Mouse (Mus musculus): ENCODE results near the gene Cdh18. TPM values are rescaled to one million over a fixed set of nuclear protein-coding genes. Genes with fewer than 3 reads are reported as not detected.
"Not testable (repeated sequence)": the region's sequence is repeated elsewhere in the genome, so short reads cannot be mapped to it uniquely, and the experiment has no call there.

Gene Cdh18
- polyA plus RNA-seq, 1 experiment from 2014 or later, result not detected

- H3K36me3 ChIP-seq (ENCODE audit: inconsistent target), result no peaks in the 10 kb centered on the region
- H3K27ac ChIP-seq, result no peak overlapping the region
- 83% methylated on average over 5 of the region's 5 CpGs for WGBS (ENCODE audit: missing documents)
- H3K79me2 ChIP-seq (ENCODE audit: inconsistent target), result no peaks in the 10 kb centered on the region
- H3K4me3 ChIP-seq (ENCODE audit: inconsistent target), result no peak overlapping the region
These were observed 625.8 kb downstream of the Cdh18 start for GRCm38 (mm10) chr15:23174623-23175022.

DNA sequence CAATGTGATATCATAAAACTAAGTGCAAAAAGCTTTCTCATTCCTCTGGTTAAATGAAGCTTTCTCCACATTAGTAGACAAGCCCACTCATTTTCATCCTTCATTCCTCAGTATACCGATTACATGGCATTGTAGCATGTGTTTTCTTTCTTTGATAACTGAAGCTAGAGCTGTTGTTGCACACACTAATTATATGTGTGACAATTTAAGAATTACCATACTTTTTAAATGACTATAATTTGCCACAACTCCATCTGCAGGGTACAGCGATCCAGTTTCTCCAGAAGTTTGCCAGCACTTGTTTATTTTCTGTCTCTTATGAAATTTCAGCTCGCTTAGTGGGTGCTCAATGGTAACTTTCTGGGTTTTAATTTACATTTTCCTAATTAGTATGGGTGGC is 663.2 kb downstream of the Cdh18 start:
- 89% methylated on average over 3 of the region's 3 CpGs for WGBS (ENCODE audit: missing documents)
- H3K36me3 ChIP-seq (ENCODE audit: inconsistent target), result no peaks in the 10 kb centered on the region

DNA sequence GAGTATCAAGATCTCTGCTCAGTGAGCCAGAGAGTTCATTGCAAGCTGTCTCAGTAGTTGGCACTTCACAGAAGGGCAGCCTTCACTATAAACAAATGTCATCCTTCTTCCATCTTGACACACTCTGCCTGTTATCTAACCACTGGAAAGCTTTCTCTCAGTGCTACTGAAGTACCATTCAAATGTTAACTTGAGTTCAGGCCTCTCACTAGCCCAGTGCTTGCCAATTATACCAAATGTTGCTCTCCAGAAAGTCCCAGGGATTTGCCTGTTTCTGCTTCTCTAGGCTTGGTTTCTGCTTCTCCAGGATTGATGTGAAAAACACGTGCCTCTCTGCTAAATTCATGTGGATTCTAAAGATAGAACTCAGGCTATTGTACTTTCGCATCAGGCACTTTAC is 681.8 kb downstream of the Cdh18 start:
- Histone ChIP-seq H3K36me3 (ENCODE audit: inconsistent target) (no peaks in the 10 kb centered on the region), H3K27ac (no peak overlapping the region), H3K4me3 (ENCODE audit: inconsistent target) (no peak overlapping the region), H3K79me2 (ENCODE audit: inconsistent target) (no peaks in the 10 kb centered on the region)
- whole genome bisulfite sequencing (ENCODE audit: missing documents), result 81% methylated on average over 2 of the region's 2 CpGs

More for the DNA sequence above, 663.2 kb downstream of the Cdh18 start:
- Histone ChIP-seq H3K4me3 (ENCODE audit: inconsistent target) (no peak overlapping the region), H3K27ac (no peak overlapping the region), H3K79me2 (ENCODE audit: inconsistent target) (no peaks in the 10 kb centered on the region)

GRCm38 (mm10) chr15:23257751-23258440 is 709.1 kb downstream of the Cdh18 start:
- Histone ChIP-seq H3K36me3 (ENCODE audit: inconsistent target) (no peaks in the 10 kb centered on the region), H3K79me2 (ENCODE audit: inconsistent target) (no peaks in the 10 kb centered on the region), H3K4me3 (ENCODE audit: inconsistent target) (no peak overlapping the region), H3K27ac (no peak overlapping the region)
- 78% methylated on average over 5 of the region's 5 CpGs for WGBS (ENCODE audit: missing documents)

DNA sequence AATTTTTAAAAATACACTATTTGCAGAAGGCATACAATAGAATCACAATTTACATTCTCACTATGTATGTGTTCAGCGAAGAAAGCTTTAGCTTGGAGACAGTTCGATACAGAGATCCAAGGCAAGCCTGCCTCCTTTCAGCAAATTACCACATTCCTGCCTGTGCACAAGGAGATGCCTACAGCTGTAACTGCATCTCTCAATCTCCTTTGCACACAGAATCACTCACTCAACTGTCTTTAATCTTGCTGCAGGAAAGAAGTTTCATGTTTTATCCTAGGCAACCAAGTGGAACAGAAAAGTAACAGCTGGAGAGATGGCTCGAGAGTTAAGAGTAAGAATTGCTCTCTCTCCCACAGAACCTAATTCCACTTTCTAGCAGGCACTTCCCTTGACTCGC is 729.6 kb downstream of the Cdh18 start:
- Histone ChIP-seq H3K36me3 (ENCODE audit: inconsistent target) (no peaks in the 10 kb centered on the region), H3K4me3 (ENCODE audit: inconsistent target) (no peak overlapping the region), H3K27ac (no peak overlapping the region), H3K79me2 (ENCODE audit: inconsistent target) (no peaks in the 10 kb centered on the region)
- 83% methylated on average over 4 of the region's 4 CpGs for WGBS (ENCODE audit: missing documents)

DNA sequence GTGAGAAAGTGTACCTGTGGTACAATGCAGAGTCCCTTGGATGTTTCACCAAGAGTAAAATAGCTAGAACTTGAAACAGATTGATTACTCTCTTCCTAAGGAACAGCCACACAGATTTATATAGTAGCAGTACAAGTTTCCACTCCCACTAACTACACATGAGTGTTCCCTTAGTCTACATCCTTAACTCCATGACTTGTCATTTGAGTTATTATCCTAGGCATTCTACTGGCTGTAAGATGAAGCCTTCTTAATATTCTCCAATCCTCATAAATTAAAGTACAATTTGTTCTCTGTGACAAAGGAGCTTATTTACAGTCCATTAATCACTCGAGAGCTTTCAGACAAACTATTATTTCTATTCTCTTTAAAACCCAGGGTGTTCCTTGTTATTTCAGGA is 756.2 kb downstream of the Cdh18 start:
- Histone ChIP-seq H3K27ac (no peak overlapping the region), H3K79me2 (ENCODE audit: inconsistent target) (no peaks in the 10 kb centered on the region), H3K4me3 (ENCODE audit: inconsistent target) (no peak overlapping the region), H3K36me3 (ENCODE audit: inconsistent target) (no peaks in the 10 kb centered on the region)
- 72% methylated on average over 1 of the region's 1 CpGs for WGBS (ENCODE audit: missing documents)

DNA sequence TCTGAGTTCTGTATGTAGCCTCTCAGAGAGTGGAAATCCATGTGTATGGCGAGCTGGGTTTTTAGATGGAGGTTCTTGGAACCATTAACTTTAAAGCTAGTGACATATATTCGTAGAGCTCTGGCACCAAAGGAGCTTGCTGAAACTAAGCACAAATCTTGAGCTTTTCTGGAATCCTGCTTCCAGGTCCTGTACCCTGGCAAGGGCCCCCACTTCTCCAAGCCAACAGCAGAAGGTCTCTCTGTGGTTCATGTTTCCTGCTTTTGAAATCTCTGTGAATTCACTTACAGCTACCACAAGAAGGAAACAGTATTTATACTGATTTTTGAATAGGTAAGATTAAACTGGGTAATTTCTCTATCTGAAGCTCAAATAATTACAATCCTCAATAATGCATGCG is 767.9 kb downstream of the Cdh18 start:
- no peaks in the 10 kb centered on the region for H3K36me3 ChIP-seq (ENCODE audit: inconsistent target)
- no peak overlapping the region for H3K27ac ChIP-seq
- no peak overlapping the region for H3K4me3 ChIP-seq (ENCODE audit: inconsistent target)
- no peaks in the 10 kb centered on the region for H3K79me2 ChIP-seq (ENCODE audit: inconsistent target)
- 87% methylated on average over 3 of the region's 3 CpGs for WGBS (ENCODE audit: missing documents)

DNA sequence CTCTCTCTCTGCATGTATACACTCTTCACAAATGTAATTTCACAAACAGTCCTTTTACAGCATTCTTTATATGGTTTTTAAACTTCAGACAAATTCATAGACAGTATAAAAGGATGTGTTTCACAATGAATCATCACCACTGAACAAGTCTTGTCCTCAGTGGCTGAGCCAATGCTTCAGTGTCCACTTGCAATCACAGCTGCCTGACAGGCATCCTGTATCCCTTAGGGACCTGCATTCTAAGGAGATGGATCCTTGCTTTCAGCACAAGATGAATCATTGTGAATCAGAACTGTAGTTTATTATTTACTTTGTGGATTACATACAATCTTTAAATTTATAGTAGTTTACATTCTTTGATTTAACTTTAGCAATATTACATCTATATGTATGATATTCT is 768.6 kb downstream of the Cdh18 start:
- Histone ChIP-seq H3K27ac (no peak overlapping the region), H3K4me3 (ENCODE audit: inconsistent target) (no peak overlapping the region), H3K79me2 (ENCODE audit: inconsistent target) (no peaks in the 10 kb centered on the region), H3K36me3 (ENCODE audit: inconsistent target) (no peaks in the 10 kb centered on the region)

DNA sequence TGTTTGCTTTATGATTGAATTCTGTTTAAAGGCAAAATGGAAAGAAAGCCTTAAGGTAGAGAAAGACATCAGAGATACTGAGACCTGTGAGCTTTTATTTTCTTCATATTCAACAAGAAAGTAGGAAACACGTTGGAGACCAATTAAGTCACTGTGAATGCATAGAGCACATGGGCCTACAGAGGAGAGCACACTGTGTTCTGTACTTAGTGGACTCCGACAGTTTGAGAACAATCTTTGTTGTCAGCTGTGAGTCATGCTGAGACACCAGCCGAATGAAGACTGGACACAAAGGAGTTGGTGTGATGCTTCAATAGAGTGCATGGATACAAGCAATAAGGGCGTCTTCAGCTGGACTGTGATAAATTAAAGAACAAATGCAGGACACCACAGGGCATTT is 791.5 kb downstream of the Cdh18 start:
- H3K79me2 ChIP-seq (ENCODE audit: inconsistent target); H3K4me3 ChIP-seq (ENCODE audit: inconsistent target); H3K27ac ChIP-seq; H3K36me3 ChIP-seq (ENCODE audit: inconsistent target): not testable (repeated sequence)
- no CpG with 5 or more reads among the region's 4 CpGs for WGBS (ENCODE audit: missing documents)

DNA sequence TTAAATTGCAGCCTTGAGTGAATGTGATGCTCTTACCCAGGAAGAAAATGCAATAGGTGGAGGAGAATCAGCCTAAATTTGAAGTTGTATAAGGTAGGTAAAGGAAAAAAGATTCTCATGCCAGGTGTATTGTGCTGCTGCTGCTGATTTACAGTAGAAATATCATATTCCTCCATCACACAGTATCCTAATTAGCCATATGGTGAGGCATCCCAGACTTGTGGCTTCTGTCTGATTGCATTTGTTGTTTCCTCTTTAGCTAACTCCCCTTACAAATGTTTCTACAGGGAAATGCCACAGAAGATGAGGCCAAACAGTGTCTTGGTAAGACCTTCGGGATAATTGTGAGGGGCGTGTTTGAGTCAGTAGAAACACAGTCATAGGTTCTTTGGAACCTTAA is 802.3 kb downstream of the Cdh18 start:
- no peak overlapping the region for H3K27ac ChIP-seq
- no peaks in the 10 kb centered on the region for H3K36me3 ChIP-seq (ENCODE audit: inconsistent target)
- H3K79me2 ChIP-seq (ENCODE audit: inconsistent target), result no peaks in the 10 kb centered on the region
- WGBS (ENCODE audit: missing documents), result 82% methylated on average over 2 of the region's 2 CpGs
- H3K4me3 ChIP-seq (ENCODE audit: inconsistent target), result no peak overlapping the region

- 80% methylated on average over 3 of the region's 3 CpGs for WGBS (ENCODE audit: missing documents)
- H3K27ac ChIP-seq, result no peak overlapping the region
- no peaks in the 10 kb centered on the region for H3K36me3 ChIP-seq (ENCODE audit: inconsistent target)
- H3K79me2 ChIP-seq (ENCODE audit: inconsistent target), result no peaks in the 10 kb centered on the region
- H3K4me3 ChIP-seq (ENCODE audit: inconsistent target), result no peak overlapping the region
These were observed 817.5 kb downstream of the Cdh18 start for GRCm38 (mm10) chr15:23366325-23366724.

DNA sequence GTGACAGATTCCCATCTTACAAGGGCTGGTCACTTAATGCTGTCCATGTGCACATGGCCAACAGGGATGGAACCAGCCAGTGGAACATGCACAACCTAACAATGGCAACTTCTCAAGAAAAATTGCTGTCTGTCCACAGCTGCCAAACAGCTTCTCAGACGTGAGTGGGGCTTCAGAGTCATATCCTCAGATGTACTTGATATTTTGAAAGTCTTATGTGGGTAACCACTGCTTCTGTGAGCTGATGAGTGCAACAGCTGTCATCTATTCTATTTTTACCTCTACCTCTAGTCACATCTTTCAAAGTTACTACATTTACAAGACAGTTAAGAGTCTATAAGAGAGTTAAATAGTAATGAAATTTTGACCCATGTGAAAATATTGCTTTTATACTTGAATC is 818.9 kb downstream of the Cdh18 start:
- Histone ChIP-seq H3K36me3 (ENCODE audit: inconsistent target) (no peaks in the 10 kb centered on the region), H3K4me3 (ENCODE audit: inconsistent target) (no peak overlapping the region), H3K27ac (no peak overlapping the region), H3K79me2 (ENCODE audit: inconsistent target) (no peaks in the 10 kb centered on the region)
- 33% methylated on average over 1 of the region's 1 CpGs for WGBS (ENCODE audit: missing documents)

DNA sequence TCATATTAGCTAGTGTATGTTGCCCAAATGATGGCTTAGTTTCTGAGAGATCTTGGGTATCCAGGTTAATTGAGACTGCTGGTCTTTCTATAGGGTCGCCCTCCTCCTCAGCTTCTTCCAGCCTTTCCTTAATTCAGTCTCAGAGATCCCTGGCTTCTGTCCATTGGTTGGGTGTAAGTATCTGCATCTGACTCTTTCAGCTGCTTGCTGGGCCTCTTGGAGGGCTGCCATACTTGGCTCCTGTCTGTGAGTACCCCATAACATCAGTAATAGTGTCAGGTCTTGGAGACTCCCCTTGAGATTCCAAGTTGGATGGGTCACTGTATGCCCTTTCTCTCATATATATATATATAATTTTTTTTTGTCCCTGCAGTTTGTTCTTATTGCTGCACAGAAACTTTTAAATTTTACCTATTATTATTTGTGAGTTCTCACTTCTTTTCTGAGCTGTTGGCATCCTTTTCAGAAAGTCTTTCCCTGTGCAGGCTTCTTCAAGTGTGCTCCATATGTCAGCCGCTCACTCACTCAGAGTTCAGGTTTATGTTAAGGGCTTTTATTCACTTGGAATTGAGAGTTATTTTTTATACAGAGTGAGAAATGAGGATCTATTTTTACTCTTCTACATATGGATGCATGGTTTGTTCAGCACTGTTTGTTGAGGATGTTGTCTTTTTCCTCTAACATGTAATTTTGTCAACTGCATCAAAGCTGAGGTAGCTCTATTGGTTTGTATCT is 829.4 kb downstream of the Cdh18 start:
- 94% methylated on average over 2 of the region's 2 CpGs for WGBS (ENCODE audit: missing documents)
- Histone ChIP-seq H3K4me3 (ENCODE audit: inconsistent target) (no peak overlapping the region), H3K36me3 (ENCODE audit: inconsistent target) (no peaks in the 10 kb centered on the region), H3K27ac (no peak overlapping the region), H3K79me2 (ENCODE audit: inconsistent target) (no peaks in the 10 kb centered on the region)

GRCm38 (mm10) chr15:23385816-23386215 is 837.0 kb downstream of the Cdh18 start:
- Histone ChIP-seq H3K36me3 (ENCODE audit: inconsistent target) (no peaks in the 10 kb centered on the region), H3K4me3 (ENCODE audit: inconsistent target) (no peak overlapping the region), H3K79me2 (ENCODE audit: inconsistent target) (no peaks in the 10 kb centered on the region), H3K27ac (no peak overlapping the region)
- WGBS (ENCODE audit: missing documents), result 80% methylated on average over 4 of the region's 4 CpGs

GRCm38 (mm10) chr15:23396646-23397045 is 847.8 kb downstream of the Cdh18 start:
- H3K4me3 ChIP-seq (ENCODE audit: inconsistent target), result no peak overlapping the region
- no peaks in the 10 kb centered on the region for H3K79me2 ChIP-seq (ENCODE audit: inconsistent target)
- no peaks in the 10 kb centered on the region for H3K36me3 ChIP-seq (ENCODE audit: inconsistent target)
- H3K27ac ChIP-seq, result no peak overlapping the region

GRCm38 (mm10) chr15:23403792-23404191 is 855.0 kb downstream of the Cdh18 start:
- H3K79me2 ChIP-seq (ENCODE audit: inconsistent target), result no peaks in the 10 kb centered on the region
- H3K4me3 ChIP-seq (ENCODE audit: inconsistent target), result no peak overlapping the region
- no peaks in the 10 kb centered on the region for H3K36me3 ChIP-seq (ENCODE audit: inconsistent target)
- H3K27ac ChIP-seq, result no peak overlapping the region
- 86% methylated on average over 2 of the region's 2 CpGs for WGBS (ENCODE audit: missing documents)
